Mouse (Mus musculus) MEL (cell line): ENCODE data around the gene Mgat5.

Experiments
- CHD2 ChIP-seq: IDR thresholded peaks from 2 replicates; pipeline ENCODE4 v1.6.1; 2011; ENCODE audit warnings: low read length, improper control_type of control experiment
- CTCF ChIP-seq, 3 experiments: IDR thresholded peaks in 2 of 3; conservative IDR thresholded peaks in 1 of 3; 2 replicates each; pipeline ENCODE4 v1.5.1; 2011 to 2012; ENCODE audit warnings: low read length in 3 of 3, low read depth in 2 of 3, mild to moderate bottlenecking in 2 of 3, improper control_type of control experiment in 1 of 3, inconsistent platforms in 1 of 3, mixed read lengths in 1 of 3, moderate library complexity in 1 of 3; ENCODE audit not compliant: control insufficient read depth in 1 of 3, insufficient read depth in 1 of 3, poor library complexity in 1 of 3, severe bottlenecking in 1 of 3
- E2F4 ChIP-seq: IDR thresholded peaks from 2 replicates; pipeline ENCODE4 v1.6.1; 2011; ENCODE audit warnings: low read depth, low read length, improper control_type of control experiment, borderline replicate concordance
- EP300 ChIP-seq, 2 experiments: IDR thresholded peaks; 2 replicates each; pipeline ENCODE4 v1.6.1; 2011; ENCODE audit warnings: improper control_type of control experiment in 2 of 2, low read length in 2 of 2, low read depth in 1 of 2, mild to moderate bottlenecking in 1 of 2
- GATA1 ChIP-seq: IDR thresholded peaks from 2 replicates; pipeline ENCODE4 v1.6.1; 2011; ENCODE audit warnings: low read depth, low read length, improper control_type of control experiment
- KAT2A ChIP-seq: conservative IDR thresholded peaks from 2 replicates; pipeline ENCODE4 v1.6.1; 2012; ENCODE audit warnings: low read depth, low read length, improper control_type of control experiment, inconsistent platforms
- MAX ChIP-seq: IDR thresholded peaks from 2 replicates; pipeline ENCODE4 v1.6.1; 2011; ENCODE audit warnings: low read length, improper control_type of control experiment
- MAZ ChIP-seq: IDR thresholded peaks from 2 replicates; pipeline ENCODE4 v1.6.1; 2012; ENCODE audit warnings: low read depth, mild to moderate bottlenecking, inconsistent platforms, low read length, improper control_type of control experiment
- POLR2A ChIP-seq, 2 experiments: IDR thresholded peaks; 2 replicates each; pipeline ENCODE4 v1.6.1; 2011 to 2012; ENCODE audit warnings: low read length in 2 of 2, mild to moderate bottlenecking in 2 of 2, control low read depth in 1 of 2, improper control_type of control experiment in 1 of 2, low read depth in 1 of 2, moderate library complexity in 1 of 2; ENCODE audit not compliant: control insufficient read depth in 1 of 2, insufficient read depth in 1 of 2, poor library complexity in 1 of 2
- TCF12 ChIP-seq: IDR thresholded peaks from 2 replicates; pipeline ENCODE4 v1.6.1; 2014; ENCODE audit warnings: low read depth, mild to moderate bottlenecking, inconsistent platforms, low read length, improper control_type of control experiment, moderate library complexity
- ZC3H11A ChIP-seq: IDR thresholded peaks from 2 replicates; pipeline ENCODE4 v1.6.1; 2012; ENCODE audit warnings: low read depth, mild to moderate bottlenecking, inconsistent platforms, low read length, improper control_type of control experiment

- no peak for TF ChIP-seq CHD2
- no peak for TF ChIP-seq KAT2A
- TF ChIP-seq E2F4: no peak
- TF ChIP-seq MAX: no peak
- no peak for TF ChIP-seq POLR2A (IDR thresholded peaks at IDR 0.05; ENCODE audit: control insufficient read depth in 1 of 2, insufficient read depth in 1 of 2, low read depth in 1 of 2, low read length in 2 of 2, poor library complexity in 1 of 2)
- TF ChIP-seq CTCF (IDR thresholded peaks at IDR 0.05 in 2 of 3, conservative IDR thresholded peaks at IDR 0.05 in 1 of 3; ENCODE audit: control insufficient read depth in 1 of 3, insufficient read depth in 1 of 3, low read depth in 2 of 3, low read length in 3 of 3, poor library complexity in 1 of 3, severe bottlenecking in 1 of 3): no peak
- TF ChIP-seq EP300 (IDR thresholded peaks at IDR 0.05; ENCODE audit: low read depth in 1 of 2, low read length in 2 of 2): no peak
- no peak for TF ChIP-seq TCF12
- TF ChIP-seq GATA1: no peak
- no peak for TF ChIP-seq ZC3H11A
- TF ChIP-seq MAZ: no peak
These were observed 44.8 kb downstream of the Mgat5 start for GRCm38 (mm10) chr1:127249621-127250020.
